Mouse (Mus musculus) stomach, postnatal 0 days (tissue): ENCODE data around the gene Lrch1. TPM values are rescaled to one million over a fixed set of nuclear protein-coding genes. Genes with fewer than 3 reads are reported as not detected.

Source experiments
- ATAC-seq: fragments of 200-750 bp; cut with Nextera tagmentation; 2 replicates; pipeline ENCODE4 v1.8.0; 2017; ENCODE audit not compliant: low FRiP score, low TSS enrichment
- DNase-seq: peaks from one replicate; pipeline ENCODE4 v3.0.0-alpha.2; 2016; ENCODE audit warnings: low spot score
- H3K27ac ChIP-seq: fragments of 300-500 bp; sonication (generic); replicated peaks from 2 replicates; pipeline ENCODE4 v1.5.1; 2014; ENCODE audit warnings: mild to moderate bottlenecking, control low read depth
- H3K27me3 ChIP-seq: fragments of 300-500 bp; sonication (generic); 2 replicates; pipeline ENCODE4 v1.6.1; 2014; ENCODE audit warnings: low read length; ENCODE audit not compliant: control insufficient read depth, insufficient read depth
- H3K36me3 ChIP-seq: fragments of 300-500 bp; sonication (generic); 2 replicates; pipeline ENCODE4 v1.6.1; 2014; ENCODE audit warnings: low read length, mixed read lengths; ENCODE audit not compliant: control insufficient read depth, insufficient read depth
- H3K4me1 ChIP-seq: fragments of 300-500 bp; sonication (generic); replicated peaks from 2 replicates; pipeline ENCODE4 v1.6.1; 2014; ENCODE audit warnings: antibody characterized with exemption; ENCODE audit not compliant: control insufficient read depth, insufficient read depth
- H3K4me2 ChIP-seq: fragments of 300-500 bp; sonication (generic); replicated peaks from 2 replicates; pipeline ENCODE4 v1.6.1; 2014; ENCODE audit warnings: low read depth, mild to moderate bottlenecking, control low read depth, moderate library complexity
- H3K4me3 ChIP-seq: fragments of 300-500 bp; sonication (generic); 2 replicates; pipeline ENCODE4 v1.5.1; 2014; ENCODE audit warnings: low read depth, low read length, control low read depth
- H3K9ac ChIP-seq: fragments of 300-500 bp; sonication (generic); 2 replicates; pipeline ENCODE4 v1.6.1; 2014; ENCODE audit warnings: mild to moderate bottlenecking, low read length, control low read depth, mixed read lengths
- H3K9me3 ChIP-seq: fragments of 300-500 bp; sonication (generic); 2 replicates; pipeline ENCODE4 v1.6.1; 2016; ENCODE audit warnings: low read length; ENCODE audit not compliant: control insufficient read depth
- CTCF ChIP-seq: IDR thresholded peaks from 2 replicates; pipeline ENCODE4 v1.5.1; 2016; ENCODE audit warnings: antibody characterized with exemption, low read depth, mild to moderate bottlenecking, moderate library complexity
- EP300 ChIP-seq: optimal IDR thresholded peaks from 2 replicates; pipeline ENCODE3; 2016; ENCODE audit warnings: antibody characterized with exemption
- WGBS: fragments of 180-500 bp; shearing (Covaris S2); extraction: QIAGEN DNeasy Blood & Tissue Kit; methylation state at CpG from one replicate; pipeline ENCODE4 v1.1.7; 2014; 5-methylcytosine and 5-hydroxymethylcytosine counted together
- polyA plus RNA-seq: library from polyadenylated mRNA; unstranded; fragments of >200 nt; fragmentation: Nextera tagmentation; extraction: Ambion mirVana; gene quantifications from 2 replicates; pipeline ENCODE4 v1.2.1, GENCODE M21; 2015

Lrch1 gene
- polyA plus RNA-seq, 1 experiment from 2014 or later: 11.7 TPM

GRCm38 (mm10) chr14:74946321-74946750 is 1.3 kb downstream of the Lrch1 start:
- Histone ChIP-seq H3K4me2 (peak overlapping the region; percentile 88), H3K9me3 (no peaks in the 10 kb centered on the region), H3K27ac (peak overlapping the region; percentile 97), H3K36me3 (no peaks in the 10 kb centered on the region), H3K4me1 (peaks cover 3% of the 10 kb centered on the region; the same call in 1 of the 2 replicates), H3K9ac (peak overlapping the region; percentile 93), H3K4me3 (peak overlapping the region; percentile 98), H3K27me3 (no peaks in the 10 kb centered on the region)
- TF ChIP-seq CTCF (no peak), EP300 (no peak)
- WGBS: 6% methylated on average over 13 of the region's 13 CpGs
- ATAC-seq: peak; percentile 24
- no peak for DNase-seq

GRCm38 (mm10) chr14:74945266-74946215 is 2.1 kb downstream of the Lrch1 start:
- 57% methylated on average over 11 of the region's 11 CpGs for WGBS
- H3K9ac ChIP-seq: peak overlapping the region; percentile 93; the same call in 1 of the 2 replicates

GRCm38 (mm10) chr14:74944128-74944755 is 3.4 kb downstream of the Lrch1 start:
- no peak for TF ChIP-seq EP300
- no peak for TF ChIP-seq CTCF
- Histone ChIP-seq H3K27me3 (no peaks in the 10 kb centered on the region), H3K9ac (no peak overlapping the region), H3K36me3 (no peaks in the 10 kb centered on the region), H3K9me3 (no peaks in the 10 kb centered on the region), H3K27ac (no peak overlapping the region), H3K4me2 (no peak overlapping the region), H3K4me3 (no peak overlapping the region), H3K4me1 (peaks cover 3% of the 10 kb centered on the region; the same call in 1 of the 2 replicates)
- no peak for ATAC-seq
- WGBS: 89% methylated on average over 7 of the region's 7 CpGs
- no peak for DNase-seq

More at GRCm38 (mm10) chr14:74945266-74946215, 2.1 kb downstream of the Lrch1 start:
- ATAC-seq: no peak
- H3K27ac ChIP-seq: peak overlapping the region; percentile 97
- no peaks in the 10 kb centered on the region for H3K27me3 ChIP-seq
- H3K4me3 ChIP-seq: peak overlapping the region; percentile 98
- peak overlapping the region; percentile 88 for H3K4me2 ChIP-seq
- TF ChIP-seq CTCF: no peak
- TF ChIP-seq EP300: no peak
- H3K36me3 ChIP-seq: no peaks in the 10 kb centered on the region
- no peaks in the 10 kb centered on the region for H3K9me3 ChIP-seq
- peaks cover 3% of the 10 kb centered on the region; the same call in 1 of the 2 replicates for H3K4me1 ChIP-seq
- DNase-seq: no peak

DNA sequence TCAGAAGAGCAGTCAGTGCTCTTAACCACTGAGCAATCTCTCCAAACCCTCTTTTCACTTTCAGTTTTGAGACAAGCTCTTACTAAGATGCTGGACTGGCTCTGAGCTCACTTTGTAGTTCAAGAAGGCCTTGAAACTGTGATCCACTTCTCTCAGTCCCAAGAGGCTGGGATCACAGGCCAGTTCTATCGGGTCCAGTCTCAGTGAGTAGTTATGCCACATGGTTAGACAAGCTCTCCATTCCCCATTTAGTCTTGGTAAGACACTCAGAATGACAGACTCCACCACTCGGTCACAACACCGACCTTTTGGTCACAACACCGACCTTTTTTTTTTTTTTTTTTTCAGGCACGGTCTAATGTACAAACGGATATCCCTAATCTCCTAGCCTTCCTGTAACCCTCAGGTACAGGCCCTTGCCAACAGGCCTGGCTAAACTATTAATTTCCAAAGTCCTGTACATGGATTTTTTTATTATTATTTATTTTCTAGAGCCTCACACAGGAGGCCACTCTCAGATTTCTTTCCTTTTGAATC is 4.0 kb downstream of the Lrch1 start:
- Histone ChIP-seq H3K9ac (no peak overlapping the region), H3K27me3 (no peaks in the 10 kb centered on the region), H3K4me1 (peaks cover 3% of the 10 kb centered on the region; the same call in 1 of the 2 replicates), H3K4me3 (no peak overlapping the region), H3K9me3 (no peaks in the 10 kb centered on the region), H3K27ac (no peak overlapping the region), H3K4me2 (no peak overlapping the region), H3K36me3 (no peaks in the 10 kb centered on the region)
- 83% methylated on average over 6 of the region's 6 CpGs for WGBS
- TF ChIP-seq CTCF: no peak
- TF ChIP-seq EP300: no peak
- ATAC-seq (no peak), DNase-seq (no peak)

DNA sequence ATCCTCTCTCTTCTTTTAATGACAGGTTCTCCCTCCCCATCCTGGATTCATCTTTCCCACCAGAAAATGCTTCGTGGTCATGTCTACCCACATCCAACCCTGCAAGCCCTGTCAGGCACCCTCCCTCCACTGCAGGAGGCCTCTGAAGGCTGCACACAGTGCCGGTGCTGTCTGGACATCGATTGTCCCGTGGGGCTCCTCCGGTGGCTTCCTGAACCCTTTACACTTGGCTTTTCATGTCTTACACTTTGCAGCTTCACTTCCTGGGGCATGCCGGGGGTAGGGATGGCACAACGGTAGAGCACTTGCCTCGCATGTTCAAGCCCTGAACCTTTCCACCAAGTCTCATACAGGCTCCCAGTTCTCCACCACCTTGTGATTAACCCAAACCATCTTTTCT is 4.7 kb downstream of the Lrch1 start:
- no peaks in the 10 kb centered on the region for H3K36me3 ChIP-seq
- no peak overlapping the region for H3K4me2 ChIP-seq
- H3K27me3 ChIP-seq: no peaks in the 10 kb centered on the region
- H3K4me1 ChIP-seq: no peaks in the 10 kb centered on the region
- WGBS: 60% methylated on average over 8 of the region's 8 CpGs
- H3K4me3 ChIP-seq: no peak overlapping the region
- no peak for DNase-seq
- H3K9ac ChIP-seq: no peak overlapping the region
- TF ChIP-seq CTCF (no peak), EP300 (no peak)
- H3K9me3 ChIP-seq: no peaks in the 10 kb centered on the region
- ATAC-seq: no peak
- H3K27ac ChIP-seq: no peak overlapping the region
